Mouse (Mus musculus) E14TG2a.4 (cell line): ENCODE results near the gene Nxpe3.

Source experiments
- CTCF ChIP-seq: conservative IDR thresholded peaks from 2 replicates; pipeline ENCODE4 v1.5.1; 2014; ENCODE audit warnings: low read length
- NANOG ChIP-seq: IDR thresholded peaks from 2 replicates; pipeline ENCODE4 v1.6.1; 2014; ENCODE audit warnings: borderline replicate concordance, low read length, mixed read lengths
- POU5F1 ChIP-seq: IDR thresholded peaks from 2 replicates; pipeline ENCODE4 v1.6.1; 2014; ENCODE audit warnings: low read length, borderline replicate concordance

GRCm38 (mm10) chr16:55852943-55853727 is 42.0 kb downstream of the Nxpe3 start:
- TF ChIP-seq CTCF: peak; percentile 79
- TF ChIP-seq POU5F1: no peak
- TF ChIP-seq NANOG: no peak
